Mouse (Mus musculus) heart, adult 2 months (tissue): ENCODE results near the gene T. TPM values are rescaled to one million over a fixed set of nuclear protein-coding genes. Genes with fewer than 3 reads are reported as not detected.
"Not testable (repeated sequence)": the region's sequence is repeated elsewhere in the genome, so short reads cannot be mapped to it uniquely, and the experiment has no call there.

ENCODE experiments used
- DNase-seq, 2 experiments: peaks; one replicate each; pipeline ENCODE4 v3.0.0; 2021
- H3K27ac ChIP-seq: fragments of 200-600 bp; 2 replicates; pipeline ENCODE4 v1.8.1; 2022
- H3K27me3 ChIP-seq: fragments of 200-500 bp; 2 replicates; pipeline ENCODE4 v1.6.1; 2012; ENCODE audit warnings: mild to moderate bottlenecking, low read length, inconsistent platforms, mixed read lengths; ENCODE audit not compliant: control insufficient read depth, insufficient read depth
- H3K36me3 ChIP-seq: fragments of 200-500 bp; 2 replicates; pipeline ENCODE4 v1.6.1; 2012; ENCODE audit warnings: low read length, inconsistent platforms; ENCODE audit not compliant: control insufficient read depth, insufficient read depth
- H3K4me1 ChIP-seq: fragments of 200-500 bp; 2 replicates; pipeline ENCODE4 v1.6.1; 2011; ENCODE audit warnings: low read length; ENCODE audit not compliant: control insufficient read depth, insufficient read depth
- H3K4me3 ChIP-seq: fragments of 200-600 bp; 2 replicates; pipeline ENCODE4 v1.8.1; 2022
- H3K79me2 ChIP-seq: fragments of 200-500 bp; replicated peaks from 2 replicates; pipeline ENCODE4 v1.6.1; 2012; ENCODE audit warnings: mild to moderate bottlenecking, inconsistent platforms, low read length, moderate library complexity, mixed read lengths; ENCODE audit not compliant: control insufficient read depth, insufficient read depth
- H3K9ac ChIP-seq: fragments of 200-500 bp; 2 replicates; pipeline ENCODE4 v1.6.1; 2012; ENCODE audit warnings: low read depth, mild to moderate bottlenecking, control low read depth, inconsistent platforms, low read length, mixed read lengths
- CTCF ChIP-seq: fragments of 200-600 bp; IDR thresholded peaks from 2 replicates; pipeline ENCODE4 v1.8.1; 2022; ENCODE audit warnings: antibody characterized with exemption, mild to moderate bottlenecking, moderate library complexity
- EP300 ChIP-seq: fragments of 200-500 bp; IDR thresholded peaks from 2 replicates; pipeline ENCODE4 v1.6.1; 2011; ENCODE audit warnings: low read depth, low read length, control low read depth; ENCODE audit not compliant: insufficient read depth
- POLR2A ChIP-seq: fragments of 200-500 bp; IDR thresholded peaks from 2 replicates; pipeline ENCODE4 v1.6.1; 2011; ENCODE audit warnings: mild to moderate bottlenecking, low read depth, low read length, control low read depth; ENCODE audit not compliant: insufficient read depth
- WGBS: fragments of 180-500 bp; shearing (Covaris S2); methylation state at CpG from one replicate; pipeline ENCODE4 v1.1.7; 2018; 5-methylcytosine and 5-hydroxymethylcytosine counted together
- intact Hi-C: fragments of 180-260 bp; cut with DNase I; formaldehyde crosslinking; loops from one replicate; pipeline ENCODE4 v1.15.1; 2025
- polyA plus RNA-seq: library from polyadenylated mRNA; depleted of rRNA; stranded (reverse); fragments of >200 nt; gene quantifications from 2 replicates; pipeline ENCODE4 v1.2.3, GENCODE M21; 2012
- total RNA-seq, 2 experiments: library from RNA; stranded (reverse); gene quantifications; 2 replicates each; pipeline ENCODE4 v1.2.3; 2021

The T gene
- total and polyA plus RNA-seq, 3 experiments = not detected

DNA sequence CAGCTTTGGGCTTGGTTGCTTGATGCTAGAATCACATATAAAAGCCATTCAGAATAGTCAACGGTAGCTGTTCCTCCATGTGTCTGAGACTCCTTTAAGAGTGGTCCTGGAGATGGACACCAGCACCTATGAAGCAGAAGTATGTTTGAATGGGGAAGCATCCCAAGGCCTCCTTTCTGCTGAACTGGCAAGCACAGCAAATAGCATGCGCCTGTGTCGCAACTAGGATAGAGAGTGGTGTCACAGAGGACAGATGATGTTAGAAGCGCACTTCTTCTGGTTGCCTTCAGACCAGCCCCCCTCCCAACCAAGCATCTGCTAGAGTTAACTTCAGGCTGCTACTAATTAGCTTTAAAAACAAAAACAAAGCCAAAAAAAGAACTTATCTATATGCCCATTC lies 43.7 kb upstream of the T start:
- intact Hi-C loops = no loop called here
- TF ChIP-seq EP300 (no peak), CTCF (no peak), POLR2A (no peak)
- H3K79me2 ChIP-seq = no peaks in the 10 kb centered on the region
- no peaks in the 10 kb centered on the region for H3K4me1 ChIP-seq
- no peak overlapping the region for H3K9ac ChIP-seq
- H3K27ac ChIP-seq = no peak overlapping the region
- peaks cover 9% of the 10 kb centered on the region for H3K27me3 ChIP-seq
- H3K36me3 ChIP-seq = no peaks in the 10 kb centered on the region
- 55% methylated on average over 4 of the region's 4 CpGs for WGBS
- no peak overlapping the region for H3K4me3 ChIP-seq
- no peak for DNase-seq

DNA sequence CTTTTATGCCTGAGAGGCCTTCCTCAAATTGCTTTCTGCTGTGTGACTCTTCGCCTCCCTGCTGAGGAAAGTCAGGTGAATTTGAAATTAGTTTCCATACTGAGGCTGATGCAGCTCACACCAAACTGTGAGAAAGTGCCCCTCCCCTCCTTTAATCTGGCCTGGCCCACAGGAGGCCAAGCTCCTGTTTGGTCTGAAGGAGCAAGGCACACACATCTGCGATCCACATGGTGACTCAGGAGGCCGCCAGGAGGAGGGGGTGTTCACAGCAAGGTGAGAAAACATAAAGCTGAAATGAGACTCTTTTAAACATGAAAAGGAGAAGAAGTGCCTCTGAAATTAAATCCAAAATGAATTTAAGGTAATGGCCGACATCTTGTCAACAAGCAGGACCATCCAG lies 37.9 kb upstream of the T start:
- Histone ChIP-seq H3K9ac (no peak overlapping the region), H3K27me3 (no peaks in the 10 kb centered on the region), H3K4me1 (no peaks in the 10 kb centered on the region), H3K4me3 (no peak overlapping the region), H3K36me3 (no peaks in the 10 kb centered on the region), H3K27ac (no peak overlapping the region), H3K79me2 (no peaks in the 10 kb centered on the region)
- intact Hi-C loops = no loop called here
- 76% methylated on average over 4 of the region's 4 CpGs for WGBS
- TF ChIP-seq EP300 (no peak), POLR2A (no peak), CTCF (no peak)
- DNase-seq = no peak

DNA sequence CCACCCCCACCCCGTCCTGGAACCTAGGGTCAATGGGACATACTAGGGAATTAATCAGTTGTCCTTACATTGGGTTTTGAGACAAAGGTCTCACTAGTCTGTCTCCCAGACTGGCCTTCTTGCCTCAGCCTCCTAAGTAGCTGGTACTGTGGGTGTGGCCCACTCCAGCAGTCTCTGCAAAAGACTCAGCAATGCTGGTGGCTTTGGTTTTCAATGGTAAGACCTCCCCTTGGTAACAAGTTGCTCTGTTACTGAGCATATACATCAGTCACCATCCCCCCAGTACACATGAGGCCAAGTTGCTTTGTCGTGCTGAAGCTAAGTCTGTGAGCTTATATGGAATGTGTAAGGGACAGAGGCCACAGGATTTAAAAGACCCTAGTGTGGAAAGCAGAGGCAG lies 36.3 kb upstream of the T start:
- Histone ChIP-seq H3K4me3 (no peak overlapping the region), H3K36me3 (no peaks in the 10 kb centered on the region), H3K4me1 (no peaks in the 10 kb centered on the region), H3K27ac (no peak overlapping the region), H3K79me2 (no peaks in the 10 kb centered on the region), H3K9ac (no peak overlapping the region), H3K27me3 (no peaks in the 10 kb centered on the region)
- TF ChIP-seq POLR2A (no peak), CTCF (no peak), EP300 (no peak)
- intact Hi-C loops = no loop called here
- DNase-seq = no peak
- 64% methylated on average over 2 of the region's 2 CpGs for WGBS

GRCm38 (mm10) chr17:8403932-8404331 lies 30.3 kb upstream of the T start:
- H3K9ac ChIP-seq, H3K4me3 ChIP-seq, H3K27ac ChIP-seq, DNase-seq, intact Hi-C loops, H3K4me1 ChIP-seq, H3K27me3 ChIP-seq, H3K36me3 ChIP-seq, H3K79me2 ChIP-seq: not testable (repeated sequence)
- 45% methylated on average over 8 of the region's 8 CpGs for WGBS

- Histone ChIP-seq H3K27ac (no peak overlapping the region), H3K79me2 (no peaks in the 10 kb centered on the region), H3K27me3 (no peaks in the 10 kb centered on the region), H3K36me3 (no peaks in the 10 kb centered on the region), H3K4me3 (no peak overlapping the region), H3K9ac (no peak overlapping the region), H3K4me1 (no peaks in the 10 kb centered on the region)
- TF ChIP-seq EP300 = no peak
- TF ChIP-seq CTCF = no peak
- TF ChIP-seq POLR2A = no peak
- intact Hi-C loops = no loop called here
- DNase-seq = no peak
- WGBS = 57% methylated on average over 6 of the region's 6 CpGs
These were observed 27.9 kb upstream of the T start for GRCm38 (mm10) chr17:8406285-8406684.

GRCm38 (mm10) chr17:8408002-8408401 lies 26.2 kb upstream of the T start:
- H3K4me1 ChIP-seq, H3K27ac ChIP-seq, H3K79me2 ChIP-seq, H3K27me3 ChIP-seq, H3K4me3 ChIP-seq, H3K9ac ChIP-seq, H3K36me3 ChIP-seq, DNase-seq, intact Hi-C loops: not testable (repeated sequence)
- WGBS = 62% methylated on average over 4 of the region's 4 CpGs
